Mouse (Mus musculus) liver, embryonic 14.5 days (tissue): Measurements from ENCODE around the gene Rpgrip1l.

Experiments
- CTCF ChIP-seq: IDR thresholded peaks from 2 replicates; pipeline ENCODE4 v1.5.1; 2016; ENCODE audit warnings: antibody characterized with exemption, low read depth, control low read depth
- EP300 ChIP-seq: IDR thresholded peaks from 2 replicates; pipeline ENCODE4 v1.6.1; 2016; ENCODE audit warnings: antibody characterized with exemption, low read depth

- TF ChIP-seq CTCF, result no peak
- TF ChIP-seq EP300, result no peak
These were observed 29.2 kb downstream of the Rpgrip1l start for GRCm38 (mm10) chr8:91283815-91284214.
